Mouse (Mus musculus) layer of hippocampus, postnatal 10 days (tissue): ENCODE measurements around the gene Nwd1. TPM values are rescaled to one million over a fixed set of nuclear protein-coding genes. Genes with fewer than 3 reads are reported as not detected.

Source experiments
- DNase-seq, 2 experiments: peaks; one replicate each; pipeline ENCODE4 v3.0.0; 2021; ENCODE audit warnings: low spot score in 2 of 2
- microRNA-seq, 2 experiments: library from miRNA; unstranded; fragments of <30 nt; microRNA quantifications; one replicate each; pipeline ENCODE4 v1.2.0; 2021
- total RNA-seq, 2 experiments: library from RNA; stranded (reverse); gene quantifications; 2 replicates each; pipeline ENCODE4 v1.2.3; 2021

The Nwd1 gene
- total RNA-seq, 2 experiments from 2014 or later = 31.9 to 37.4 TPM

- peak; percentile 2 to 8 for DNase-seq
Measured at GRCm38 (mm10) chr8:72761322-72762051, 115.0 kb downstream of the Nwd1 start, which contains the start of gene F2rl3. Gene F2rl3 (plus strand): TSS chr8:72761880.

DNA sequence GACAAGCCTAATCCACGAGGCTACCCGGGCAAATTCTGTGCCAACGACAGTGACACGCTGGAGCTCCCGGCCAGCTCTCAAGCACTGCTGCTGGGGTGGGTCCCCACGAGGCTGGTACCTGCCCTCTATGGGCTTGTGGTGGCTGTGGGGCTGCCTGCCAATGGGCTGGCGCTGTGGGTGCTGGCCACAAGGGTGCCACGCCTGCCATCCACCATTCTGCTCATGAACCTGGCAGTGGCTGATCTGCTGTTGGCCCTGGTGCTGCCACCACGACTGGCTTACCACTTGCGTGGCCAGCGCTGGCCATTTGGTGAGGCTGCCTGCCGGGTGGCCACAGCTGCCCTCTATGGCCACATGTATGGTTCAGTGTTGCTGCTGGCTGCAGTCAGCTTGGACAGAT is 115.8 kb downstream of the Nwd1 start:
- DNase-seq = peak in 1 of 2 experiments; percentile 2

- peak in 1 of 2 experiments; percentile 2 for DNase-seq
Measured at GRCm38 (mm10) chr8:72765696-72766095, 119.2 kb downstream of the Nwd1 start.

- no peak for DNase-seq
Measured at GRCm38 (mm10) chr8:72766777-72767176, 120.3 kb downstream of the Nwd1 start.

Small RNA genes within 50 kb of the gene (microRNA-seq; reads per million reads assigned to microRNA genes)
- gene Gm26237 = 0 reads per million in 2 experiments

Other genes starting within 250 kb of the Nwd1 start
- gene Eps15l1, start 225.3 kb upstream of the Nwd1 start, total RNA-seq = 10 to 100 TPM; 73.3 to 73.5 TPM
- gene Calr3, start 202.8 kb upstream of the Nwd1 start, total RNA-seq = 1 to 10 TPM in 1 of 2 experiments, under 1 TPM in 1; 0.67 to 1.2 TPM
- gene 1700030K09Rik, start 202.8 kb upstream of the Nwd1 start, total RNA-seq = 10 to 100 TPM; 11.0 to 13.0 TPM
- gene Cherp, start 171.5 kb upstream of the Nwd1 start, total RNA-seq = 10 to 100 TPM; 61.5 to 69.8 TPM
- gene Slc35e1, start 154.1 kb upstream of the Nwd1 start, total RNA-seq = 10 to 100 TPM; 37.6 to 40.2 TPM
- gene Med26, start 98.4 kb upstream of the Nwd1 start, total RNA-seq = 1 to 10 TPM; 8.9 to 9.2 TPM
- 100 to 1,000 TPM; 119 to 128 TPM for gene Smim7, start 75.6 kb upstream of the Nwd1 start, total RNA-seq
- gene Tmem38a, start 74.7 kb upstream of the Nwd1 start, total RNA-seq = 10 to 100 TPM; 79.5 to 82.5 TPM
- gene Sin3b, start 76.6 kb downstream of the Nwd1 start, total RNA-seq = 100 to 1,000 TPM; 166 to 174 TPM
- gene F2rl3, start 115.2 kb downstream of the Nwd1 start, total RNA-seq = under 1 TPM; 0.21 to 0.25 TPM